Mouse (Mus musculus) G1E-ER4 (cell line): ENCODE measurements around the gene Lima1. TPM values are rescaled to one million over a fixed set of nuclear protein-coding genes. Genes with fewer than 3 reads are reported as not detected.

ENCODE experiments used
- GATA1 ChIP-seq: IDR thresholded peaks from one replicate; pipeline ENCODE4 v1.8.0; 2012; ENCODE audit warnings: low read length, inconsistent platforms
- polyA plus RNA-seq: library from polyadenylated mRNA; stranded (reverse); fragments of >175 nt; gene quantifications from 2 replicates; pipeline ENCODE4 v1.2.3, GENCODE M21; 2012

Lima1 gene
- polyA plus RNA-seq, 1 experiment: not detected

GRCm38 (mm10) chr15:99850265-99850664, 25.0 kb downstream of the Lima1 start:
- no peak for TF ChIP-seq GATA1

- no peak for TF ChIP-seq GATA1
Measured at GRCm38 (mm10) chr15:99847937-99848336, 27.3 kb downstream of the Lima1 start.

GRCm38 (mm10) chr15:99847207-99847881, 27.9 kb downstream of the Lima1 start:
- no peak for TF ChIP-seq GATA1

- TF ChIP-seq GATA1: no peak
Measured at GRCm38 (mm10) chr15:99846633-99847032, 28.6 kb downstream of the Lima1 start.

- TF ChIP-seq GATA1: no peak
Measured at GRCm38 (mm10) chr15:99843856-99844255, 31.4 kb downstream of the Lima1 start.

- TF ChIP-seq GATA1: no peak
Measured at GRCm38 (mm10) chr15:99839910-99840309, 35.3 kb downstream of the Lima1 start.

GRCm38 (mm10) chr15:99839165-99839840, 36.0 kb downstream of the Lima1 start:
- no peak for TF ChIP-seq GATA1

GRCm38 (mm10) chr15:99837561-99837960, 37.7 kb downstream of the Lima1 start:
- no peak for TF ChIP-seq GATA1

GRCm38 (mm10) chr15:99835191-99835590, 40.1 kb downstream of the Lima1 start:
- no peak for TF ChIP-seq GATA1

GRCm38 (mm10) chr15:99834681-99835080, 40.6 kb downstream of the Lima1 start:
- TF ChIP-seq GATA1: no peak

GRCm38 (mm10) chr15:99833648-99834454, 41.4 kb downstream of the Lima1 start:
- TF ChIP-seq GATA1: no peak

- no peak for TF ChIP-seq GATA1
Measured at GRCm38 (mm10) chr15:99831535-99831934, 43.7 kb downstream of the Lima1 start.

- TF ChIP-seq GATA1: no peak
Measured at GRCm38 (mm10) chr15:99828061-99828460, 47.2 kb downstream of the Lima1 start.

- no peak for TF ChIP-seq GATA1
Measured at GRCm38 (mm10) chr15:99826210-99826888, 48.9 kb downstream of the Lima1 start.

- TF ChIP-seq GATA1: no peak
Measured at GRCm38 (mm10) chr15:99825211-99825610, 50.0 kb downstream of the Lima1 start.
